21 mouse cellular contexts compared by ENCODE assay signal in genomic region chr19:29302119-29302518, GRCm38 (mm10). TPM values are rescaled to one million over a fixed set of nuclear protein-coding genes. Genes with fewer than 3 reads are reported as not detected.
"Had no signal": no experiment of that assay in that cellular context is flagged by ENCODE, and none has a peak within 500 bp of the region (broad histone marks: within the 10 kb centered on the region; RNA-seq: fewer than 3 reads in every experiment).

No protein-coding gene starts in this region.

- H3K4me1 ChIP-seq: neural tube, embryonic 13.5 days; neural tube, embryonic 15.5 days; stomach, embryonic 15.5 days had no signal

- H3K9me3 ChIP-seq: neural tube, embryonic 13.5 days; neural tube, embryonic 15.5 days; stomach, embryonic 15.5 days had no signal

- H3K4me3 ChIP-seq: neural tube, embryonic 13.5 days; neural tube, embryonic 15.5 days; stomach, embryonic 15.5 days had no signal

- H3K9ac ChIP-seq: neural tube, embryonic 13.5 days; neural tube, embryonic 15.5 days; stomach, embryonic 15.5 days had no signal

- H3K27me3 ChIP-seq: neural tube, embryonic 13.5 days; neural tube, embryonic 15.5 days; stomach, embryonic 15.5 days had no signal

- H3K27ac ChIP-seq: neural tube, embryonic 13.5 days; neural tube, embryonic 15.5 days; stomach, embryonic 15.5 days; stomach, postnatal 0 days had no signal

- DNase-seq: retina, postnatal 1 day; right cerebral cortex, adult 18-20 months; right cerebral cortex, postnatal 14 days; right cerebral cortex, postnatal 25 days; right cerebral cortex, postnatal 4 days; spleen, adult 18-20 months; thymus, adult 18-20 months; thymus, adult 2 months; thymus, postnatal 14 days; thymus, postnatal 25 days; thymus, postnatal 36 days; thymus, postnatal 4 days had no signal

- H3K4me2 ChIP-seq: neural tube, embryonic 13.5 days; neural tube, embryonic 15.5 days; stomach, embryonic 15.5 days had no signal

RNA-seq across cellular contexts. Expression of gene Rln1, which starts 32.4 kb away (rescaled TPM):
- total RNA-seq: neutrophil, adult 5-6 weeks had no signal
- polyA plus RNA-seq: small intestine, adult 2 months; spleen, adult 2 months; stomach, embryonic 14.5 days; stomach, postnatal 0 days; testis, adult 2 months had no signal
